Mouse (Mus musculus) CD4-positive, CD25-positive, alpha-beta regulatory T cell, adult 9 weeks (primary cell): ENCODE measurements around the gene 4921517D22Rik. TPM values are rescaled to one million over a fixed set of nuclear protein-coding genes. Genes with fewer than 3 reads are reported as not detected.

ENCODE experiments used
- polyA plus RNA-seq: library from polyadenylated mRNA; unstranded; fragments of 100-300 nt; shearing (Covaris generic); gene quantifications from one replicate; pipeline ENCODE4 v1.2.1, GENCODE M21; 2017

4921517D22Rik gene
- polyA plus RNA-seq: not detected

GRCm38 (mm10) chr13:59694008-59694407 lies at the start of gene 4921517D22Rik:
TSS of gene 4921517D22Rik (minus strand) at chr13:59694108.

DNA sequence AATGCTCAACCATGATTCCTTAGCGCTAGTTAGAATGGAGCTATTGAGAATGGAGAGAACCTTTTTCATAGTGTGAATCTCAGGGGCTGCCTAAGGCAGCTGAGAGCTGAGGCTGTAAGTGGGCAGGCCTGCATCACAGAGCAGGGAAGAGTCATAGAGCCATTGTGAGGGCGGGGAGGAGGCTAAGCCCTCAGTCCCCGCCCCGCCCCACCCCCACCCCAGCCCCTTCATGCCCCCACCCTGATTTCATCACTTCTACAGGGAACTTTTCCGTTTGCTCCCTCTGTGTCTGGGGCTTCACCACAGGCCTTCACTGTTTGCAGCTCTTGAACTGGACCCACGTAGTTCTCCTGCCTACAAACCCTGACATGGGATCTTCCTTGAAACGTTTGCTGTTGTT lies 37.7 kb upstream of the 4921517D22Rik start, which contains the start of gene Spata31d1d:
TSS of gene Spata31d1d (minus strand) at position 101 of the 400 bp plus-strand sequence.

GRCm38 (mm10) chr13:59711984-59712383 lies 18.1 kb upstream of the 4921517D22Rik start, which contains the start of gene Spata31d1b:
TSS of gene Spata31d1b (plus strand) at chr13:59712284.

GRCm38 (mm10) chr13:59710230-59710629 lies 16.3 kb upstream of the 4921517D22Rik start, which contains the start of gene Spata31d1a:
TSS of gene Spata31d1a (minus strand) at chr13:59710330.

DNA sequence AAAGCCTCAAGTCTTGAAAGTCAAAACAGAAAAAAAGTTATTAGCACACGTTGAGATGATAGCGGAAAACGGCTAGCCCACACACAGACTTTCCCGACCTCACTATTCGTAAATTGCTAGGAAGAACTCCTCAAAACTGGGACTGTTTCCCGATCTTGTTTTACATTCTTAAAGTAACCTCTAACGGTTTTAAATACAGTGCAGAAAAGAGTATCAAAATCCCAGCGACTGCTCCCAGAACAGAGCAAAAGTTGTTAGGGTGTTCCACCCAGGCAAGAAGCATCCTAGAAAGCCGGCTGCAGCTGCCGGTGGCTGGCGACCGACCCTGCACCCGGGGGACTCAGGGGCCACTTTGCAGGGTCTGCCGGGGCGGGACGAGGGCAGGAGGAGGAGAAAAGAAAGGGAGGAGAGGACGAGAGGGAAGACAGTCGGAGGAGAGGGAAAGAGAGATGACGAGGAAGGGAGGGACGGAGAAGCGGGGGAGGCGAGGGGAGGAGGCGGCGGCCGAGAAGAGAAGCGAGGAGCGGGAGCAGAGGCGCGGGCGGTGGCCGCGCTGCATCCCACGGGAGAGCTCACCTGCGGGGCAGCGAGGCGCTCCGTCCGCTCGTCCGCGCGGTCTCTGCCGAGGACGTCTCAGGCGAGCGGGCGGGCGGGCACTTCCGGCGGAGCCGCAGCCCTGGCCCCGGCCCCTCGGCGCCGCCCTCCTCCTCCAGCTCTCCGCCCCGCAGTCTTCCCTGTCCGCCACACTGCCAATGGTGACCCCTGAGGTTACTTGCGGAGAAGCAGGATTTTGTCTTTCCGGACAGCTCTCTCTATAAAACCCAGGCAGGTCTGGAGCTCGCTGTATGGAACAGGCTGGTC lies 18.5 kb downstream of the 4921517D22Rik start, which contains the start of gene Golm1:
TSS of gene Golm1 (minus strand) at position 661 of the 861 bp plus-strand sequence.

Other genes starting within 250 kb of the 4921517D22Rik start
- 21.1 TPM for gene Agtpbp1, start 108.9 kb downstream of the 4921517D22Rik start, polyA plus RNA-seq
- 76.9 TPM for gene Naa35, start 108.8 kb downstream of the 4921517D22Rik start, polyA plus RNA-seq
- 42.1 TPM for gene Golm1, start 18.3 kb downstream of the 4921517D22Rik start, polyA plus RNA-seq
- 0.36 TPM for gene Spata31d1a, start 16.2 kb upstream of the 4921517D22Rik start, polyA plus RNA-seq
- not detected for gene Spata31d1b, start 18.2 kb upstream of the 4921517D22Rik start, polyA plus RNA-seq
- not detected for gene Spata31d1d, start 37.6 kb upstream of the 4921517D22Rik start, polyA plus RNA-seq
- gene 1700014D04Rik, start 52.6 kb upstream of the 4921517D22Rik start, polyA plus RNA-seq: not detected
- gene Isca1, start 75.7 kb upstream of the 4921517D22Rik start, polyA plus RNA-seq: 73.8 TPM
- gene Gm49354, start 88.1 kb upstream of the 4921517D22Rik start, polyA plus RNA-seq: not detected
- 138 TPM for gene Tut7, start 129.0 kb upstream of the 4921517D22Rik start, polyA plus RNA-seq